Mouse (Mus musculus) midbrain, postnatal 0 days (tissue): ENCODE measurements around the gene Nkx6-2. TPM values are rescaled to one million over a fixed set of nuclear protein-coding genes. Genes with fewer than 3 reads are reported as not detected.

Source experiments
- ATAC-seq: fragments of 200-750 bp; cut with Nextera tagmentation; 2 replicates; pipeline ENCODE4 v1.8.0; 2017; ENCODE audit warnings: moderate number of reproducible peaks, mild to moderate bottlenecking, moderate TSS enrichment, moderate library complexity; ENCODE audit not compliant: low FRiP score
- DNase-seq: peaks from one replicate; pipeline ENCODE4 v3.0.0-alpha.2; 2015; ENCODE audit warnings: low spot score
- H3K27ac ChIP-seq: fragments of 300-500 bp; sonication (generic); 2 replicates; pipeline ENCODE4 v1.5.1; 2014; ENCODE audit warnings: low read depth, mild to moderate bottlenecking, low read length, mixed read lengths
- H3K27me3 ChIP-seq: fragments of 300-500 bp; sonication (generic); 2 replicates; pipeline ENCODE4 v1.6.1; 2014; ENCODE audit warnings: low read length, control low read depth, mixed read lengths; ENCODE audit not compliant: insufficient read depth
- H3K36me3 ChIP-seq: fragments of 300-500 bp; sonication (generic); 2 replicates; pipeline ENCODE4 v1.6.1; 2014; ENCODE audit warnings: low read length, control low read depth, mixed read lengths; ENCODE audit not compliant: insufficient read depth
- H3K4me1 ChIP-seq: fragments of 300-500 bp; sonication (generic); 2 replicates; pipeline ENCODE4 v1.6.1; 2014; ENCODE audit warnings: mild to moderate bottlenecking, control low read depth, antibody characterized with exemption, low read length, mixed read lengths; ENCODE audit not compliant: insufficient read depth
- H3K4me2 ChIP-seq: fragments of 300-500 bp; sonication (generic); 2 replicates; pipeline ENCODE4 v1.6.1; 2014; ENCODE audit warnings: low read depth, mild to moderate bottlenecking, low read length, mixed read lengths; ENCODE audit not compliant: poor library complexity, severe bottlenecking
- H3K4me3 ChIP-seq: fragments of 300-500 bp; sonication (generic); 2 replicates; pipeline ENCODE4 v1.5.1; 2014; ENCODE audit warnings: low read depth, mild to moderate bottlenecking, low read length, moderate library complexity
- H3K9ac ChIP-seq: fragments of 300-500 bp; sonication (generic); replicated peaks from 2 replicates; pipeline ENCODE4 v1.6.1; 2014; ENCODE audit warnings: mild to moderate bottlenecking, low read length, moderate library complexity, mixed read lengths; ENCODE audit not compliant: poor library complexity, severe bottlenecking
- H3K9me3 ChIP-seq: fragments of 300-500 bp; sonication (generic); 2 replicates; pipeline ENCODE4 v1.6.1; 2016; ENCODE audit warnings: low read length, control low read depth
- CTCF ChIP-seq: IDR thresholded peaks from 2 replicates; pipeline ENCODE4 v1.5.1; 2016; ENCODE audit warnings: antibody characterized with exemption, mild to moderate bottlenecking
- WGBS: fragments of 180-500 bp; shearing (Covaris S2); extraction: QIAGEN DNeasy Blood & Tissue Kit; methylation state at CpG from one replicate; pipeline ENCODE4 v1.1.7; 2014; 5-methylcytosine and 5-hydroxymethylcytosine counted together
- polyA plus RNA-seq: library from polyadenylated mRNA; unstranded; fragments of >200 nt; fragmentation: Nextera tagmentation; extraction: Ambion mirVana; gene quantifications from 2 replicates; pipeline ENCODE4 v1.2.1, GENCODE M21; 2015
- total RNA-seq: library from RNA; depleted of rRNA; stranded (reverse); fragments of >200 nt; gene quantifications from 2 replicates; pipeline ENCODE4 v1.2.3, GENCODE M21; 2014

Nkx6-2 gene
- total and polyA plus RNA-seq, 2 experiments from 2014 or later: 7.3 to 10.0 TPM

- no peak overlapping the region for H3K4me3 ChIP-seq
- no peak overlapping the region for H3K4me2 ChIP-seq
- no peak for TF ChIP-seq CTCF
- no peaks in the 10 kb centered on the region; the same call in 1 of the 2 replicates for H3K4me1 ChIP-seq
- ATAC-seq (no peak), DNase-seq (no peak)
- no peak overlapping the region for H3K27ac ChIP-seq
- WGBS: 13% methylated on average over 17 of the region's 17 CpGs
- H3K27me3 ChIP-seq: peaks cover 88% of the 10 kb centered on the region
- H3K9ac ChIP-seq: no peak overlapping the region
- H3K9me3 ChIP-seq: no peaks in the 10 kb centered on the region
- peaks cover 3% of the 10 kb centered on the region; the same call in 1 of the 2 replicates for H3K36me3 ChIP-seq
These were observed 619 bp upstream of the Nkx6-2 start for GRCm38 (mm10) chr7:139583094-139583737.

DNA sequence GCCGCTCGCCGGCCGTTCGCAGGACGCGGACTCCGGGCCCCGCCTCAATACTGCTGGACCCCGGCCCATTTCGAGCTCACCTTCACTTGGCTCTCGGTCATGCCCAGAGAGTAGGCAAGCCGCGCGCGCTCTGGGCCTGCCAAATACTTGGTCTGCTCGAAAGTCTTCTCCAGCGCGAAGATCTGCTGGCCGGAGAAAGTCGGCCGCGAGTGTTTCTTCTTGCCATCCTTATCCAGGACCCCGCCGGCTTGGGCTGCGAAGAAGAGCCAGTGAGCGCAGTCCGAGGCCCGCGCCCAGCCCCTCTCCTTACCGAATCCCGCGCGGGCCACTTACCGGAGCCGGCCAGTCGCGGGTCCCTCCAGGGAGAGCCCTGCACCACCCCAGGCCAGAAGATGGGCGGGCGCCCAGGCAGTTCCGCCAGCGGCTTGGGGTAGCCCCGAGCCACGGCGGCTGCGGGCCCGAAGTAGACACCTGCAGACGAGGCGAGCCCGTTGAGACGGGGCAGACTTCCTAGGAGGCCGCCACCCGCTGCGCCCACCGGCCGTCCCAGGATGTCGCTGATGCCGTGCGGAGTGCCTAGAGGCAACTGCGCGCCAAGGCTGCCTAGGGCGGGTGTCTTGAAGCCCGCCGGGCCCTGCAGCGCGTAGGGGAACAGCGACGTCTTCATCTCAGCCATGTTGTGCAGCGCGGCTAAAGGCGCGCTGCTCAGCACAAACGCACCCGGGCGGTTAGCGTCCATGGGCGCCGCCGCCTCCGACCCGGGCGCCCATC lies 611 bp downstream of the Nkx6-2 start:
- DNase-seq (no peak), ATAC-seq (peak; percentile 32; the same call in 1 of the 2 replicates)
- WGBS: under 1% methylated on average over 74 of the region's 82 CpGs
- H3K4me2 ChIP-seq: peak overlapping the region; percentile 32
- H3K9me3 ChIP-seq: no peaks in the 10 kb centered on the region
- H3K27ac ChIP-seq: no peak overlapping the region
- H3K4me1 ChIP-seq: no peaks in the 10 kb centered on the region; the same call in 1 of the 2 replicates
- H3K9ac ChIP-seq: peak overlapping the region; percentile 42; the same call in 1 of the 2 replicates
- peak overlapping the region; percentile 32 for H3K4me3 ChIP-seq
- H3K36me3 ChIP-seq: peaks cover 5% of the 10 kb centered on the region; the same call in 1 of the 2 replicates
- no peak for TF ChIP-seq CTCF
- peaks cover 80% of the 10 kb centered on the region for H3K27me3 ChIP-seq

GRCm38 (mm10) chr7:139580851-139581775 lies 1.5 kb downstream of the Nkx6-2 start:
- WGBS: 3% methylated on average over 78 of the region's 78 CpGs
- Histone ChIP-seq H3K4me2 (peak overlapping the region; percentile 32), H3K27me3 (peaks cover 75% of the 10 kb centered on the region), H3K4me1 (no peaks in the 10 kb centered on the region; the same call in 1 of the 2 replicates), H3K9ac (0 out of 2 replicates have a peak overlapping the region, but pooled peaks have one; percentile 42), H3K36me3 (peaks cover 5% of the 10 kb centered on the region; the same call in 1 of the 2 replicates), H3K4me3 (peak overlapping the region; percentile 32), H3K27ac (no peak overlapping the region), H3K9me3 (no peaks in the 10 kb centered on the region)
- no peak for TF ChIP-seq CTCF
- DNase-seq (no peak), ATAC-seq (no peak)

GRCm38 (mm10) chr7:139579261-139579905 lies 3.2 kb downstream of the Nkx6-2 start:
- H3K9me3 ChIP-seq: no peaks in the 10 kb centered on the region
- no peaks in the 10 kb centered on the region for H3K4me1 ChIP-seq
- ATAC-seq (no peak), DNase-seq (no peak)
- no peak overlapping the region for H3K27ac ChIP-seq
- no peak overlapping the region for H3K4me3 ChIP-seq
- no peak overlapping the region for H3K9ac ChIP-seq
- 73% methylated on average over 21 of the region's 21 CpGs for WGBS
- H3K36me3 ChIP-seq: peaks cover 5% of the 10 kb centered on the region; the same call in 1 of the 2 replicates
- no peak for TF ChIP-seq CTCF
- no peak overlapping the region for H3K4me2 ChIP-seq
- H3K27me3 ChIP-seq: peaks cover 73% of the 10 kb centered on the region

- no peak for ATAC-seq
These were observed 6.4 kb downstream of the Nkx6-2 start for GRCm38 (mm10) chr7:139576064-139576686.

More at GRCm38 (mm10) chr7:139576064-139576686, 6.4 kb downstream of the Nkx6-2 start:
- H3K9ac ChIP-seq: no peak overlapping the region
- no peak for TF ChIP-seq CTCF
- peaks cover 51% of the 10 kb centered on the region for H3K27me3 ChIP-seq
- no peaks in the 10 kb centered on the region for H3K4me1 ChIP-seq
- no peak overlapping the region for H3K4me3 ChIP-seq
- H3K4me2 ChIP-seq: no peak overlapping the region
- DNase-seq: no peak
- WGBS: 71% methylated on average over 16 of the region's 16 CpGs
- no peaks in the 10 kb centered on the region for H3K9me3 ChIP-seq
- no peak overlapping the region for H3K27ac ChIP-seq
- peaks cover 5% of the 10 kb centered on the region for H3K36me3 ChIP-seq
